11 mouse cellular contexts compared by ENCODE assay signal in genomic region chr13:111532178-111532948, GRCm38 (mm10). TPM values are rescaled to one million over a fixed set of nuclear protein-coding genes. Genes with fewer than 3 reads are reported as not detected.
DNase-seq lines count a peak whose midpoint lies in the region; ATAC-seq and TF ChIP-seq lines count a peak whose summit lies in the region.
"Had no signal": no experiment of that assay in that cellular context is flagged by ENCODE, and none has a peak within 500 bp of the region (broad histone marks: within the 10 kb centered on the region; RNA-seq: fewer than 3 reads in every experiment).

No protein-coding gene starts in this region.

- no peak for TF ChIP-seq EP300 in heart, adult 2 months (IDR thresholded peaks at IDR 0.05; ENCODE audit: insufficient read depth, low read depth, low read length)

- no peaks in the 10 kb centered on the region for H3K4me1 ChIP-seq in heart, adult 2 months (ENCODE audit: control insufficient read depth, insufficient read depth, low read length)
- H3K4me1 ChIP-seq in thymus, adult 2 months (replicated peaks; ENCODE audit: control insufficient read depth, insufficient read depth, low read length) = no peaks in the 10 kb centered on the region
- H3K4me1 ChIP-seq in intestine, embryonic 15.5 days (replicated peaks) = no peaks in the 10 kb centered on the region
- H3K4me1 ChIP-seq: hindbrain, embryonic 15.5 days; limb, embryonic 13.5 days had no signal

- no peak overlapping the region for H3K4me2 ChIP-seq in intestine, embryonic 15.5 days (replicated peaks)
- H3K4me2 ChIP-seq: hindbrain, embryonic 15.5 days; limb, embryonic 13.5 days had no signal

- no peak for TF ChIP-seq POLR2A in heart, adult 2 months (IDR thresholded peaks at IDR 0.05; ENCODE audit: insufficient read depth, low read depth, low read length)
- TF ChIP-seq POLR2A in thymus, adult 2 months (IDR thresholded peaks at IDR 0.05; ENCODE audit: control insufficient read depth, extremely low read depth, insufficient read depth, low read length, poor library complexity) = no peak

- 0 out of 2 replicates have a peak, but pooled peaks have one; percentile 36 for ATAC-seq in intestine, embryonic 15.5 days

- H3K9me3 ChIP-seq in intestine, embryonic 15.5 days = no peaks in the 10 kb centered on the region
- H3K9me3 ChIP-seq: hindbrain, embryonic 15.5 days; limb, embryonic 13.5 days had no signal

- no peak for DNase-seq in heart, adult 2 months
- no peak for DNase-seq in heart, postnatal 36 days
- DNase-seq in thymus, adult 2 months = peak; percentile 40
- DNase-seq in thymus, adult 18-20 months = no peak
- peak; percentile 89 for DNase-seq in yolk sac, embryonic 10.5 days (ENCODE audit: low spot score)
- DNase-seq in layer of hippocampus, adult 9-11 months = no peak
- no peak for DNase-seq in Muller cell, postnatal 12 days (ENCODE audit: inconsistent ontology term)
- DNase-seq: embryo, embryonic 11 days had no signal

- peak; percentile 54 for TF ChIP-seq CTCF in heart, adult 2 months (IDR thresholded peaks at IDR 0.05)
- TF ChIP-seq CTCF in thymus, adult 2 months (IDR thresholded peaks at IDR 0.05; ENCODE audit: borderline replicate concordance, control insufficient read depth, extremely low read depth, insufficient read depth, low read length, poor library complexity) = no peak

- WGBS in heart, adult 2 months = 92% methylated on average over 16 of the region's 16 CpGs
- 94% methylated on average over 16 of the region's 16 CpGs for WGBS in thymus, adult 2 months
- WGBS in intestine, embryonic 15.5 days = 89% methylated on average over 16 of the region's 16 CpGs

- H3K27ac ChIP-seq in heart, adult 2 months = no peak overlapping the region
- no peak overlapping the region for H3K27ac ChIP-seq in thymus, adult 2 months (ENCODE audit: control insufficient read depth, insufficient read depth, low read length)
- no peak overlapping the region for H3K27ac ChIP-seq in intestine, embryonic 15.5 days
- H3K27ac ChIP-seq: hindbrain, embryonic 15.5 days; limb, embryonic 13.5 days had no signal

- H3K79me2 ChIP-seq in heart, adult 2 months (replicated peaks; ENCODE audit: control insufficient read depth, insufficient read depth, low read length) = no peaks in the 10 kb centered on the region

- no peak overlapping the region for H3K4me3 ChIP-seq in heart, adult 2 months
- H3K4me3 ChIP-seq in thymus, adult 2 months (ENCODE audit: control insufficient read depth, insufficient read depth, low read length) = no peak overlapping the region
- H3K4me3 ChIP-seq in intestine, embryonic 15.5 days (replicated peaks) = no peak overlapping the region
- H3K4me3 ChIP-seq: hindbrain, embryonic 15.5 days; limb, embryonic 13.5 days had no signal

- no peaks in the 10 kb centered on the region for H3K27me3 ChIP-seq in heart, adult 2 months (ENCODE audit: control insufficient read depth, insufficient read depth, low read length)
- no peaks in the 10 kb centered on the region for H3K27me3 ChIP-seq in thymus, adult 2 months (ENCODE audit: control insufficient read depth, insufficient read depth, low read length)
- no peaks in the 10 kb centered on the region for H3K27me3 ChIP-seq in intestine, embryonic 15.5 days (replicated peaks)
- H3K27me3 ChIP-seq: hindbrain, embryonic 15.5 days; limb, embryonic 13.5 days had no signal

- H3K36me3 ChIP-seq in heart, adult 2 months (ENCODE audit: control insufficient read depth, insufficient read depth, low read length) = no peaks in the 10 kb centered on the region
- no peaks in the 10 kb centered on the region for H3K36me3 ChIP-seq in thymus, adult 2 months (ENCODE audit: control insufficient read depth, insufficient read depth, low read length)
- H3K36me3 ChIP-seq in intestine, embryonic 15.5 days = no peaks in the 10 kb centered on the region
- H3K36me3 ChIP-seq: hindbrain, embryonic 15.5 days; limb, embryonic 13.5 days had no signal

- intact Hi-C loops in heart, adult 2 months (cut with DNase I) = loop anchor here (5.0 kb wide), 1 partner anchor 210 kb away; no protein-coding TSS in a partner anchor
- intact Hi-C loops in heart, postnatal 36 days (cut with DNase I) = no loop called here

- H3K9ac ChIP-seq in heart, adult 2 months (ENCODE audit: low read depth, low read length) = no peak overlapping the region
- H3K9ac ChIP-seq in intestine, embryonic 15.5 days = no peak overlapping the region
- H3K9ac ChIP-seq: hindbrain, embryonic 15.5 days; limb, embryonic 13.5 days had no signal

RNA-seq across cellular contexts. Expression of gene Gm49496, which starts 17.4 kb away (rescaled TPM):
- not detected for total RNA-seq in heart, adult 2 months (2021)
- polyA plus RNA-seq in heart, adult 2 months (2012; rRNA removed) = not detected in 2 replicates
- not detected for total RNA-seq in heart, postnatal 36 days (2021)
- polyA plus RNA-seq in thymus, adult 2 months (2012; rRNA removed) = not detected in 2 replicates
- polyA plus RNA-seq in intestine, embryonic 15.5 days (2015; fragmentation: Nextera tagmentation; extraction: Ambion mirVana) = not detected in 2 replicates
- polyA plus RNA-seq: hindbrain, embryonic 15.5 days; limb, embryonic 13.5 days had no signal

RNA-seq across cellular contexts. Expression of gene Gpbp1, which starts 42.5 kb away (rescaled TPM):
- 10 to 100 TPM; 49.1 to 50.9 TPM for total RNA-seq in heart, adult 2 months (2021)
- polyA plus RNA-seq in heart, adult 2 months (2012; rRNA removed) = 4.4 and 11.2 TPM in 2 replicates
- total RNA-seq in heart, postnatal 36 days (2021) = 10 to 100 TPM; 44.0 to 48.8 TPM
- polyA plus RNA-seq in thymus, adult 2 months (2012; rRNA removed) = 4.4 and 5.0 TPM in 2 replicates
- polyA plus RNA-seq in intestine, embryonic 15.5 days (2015; fragmentation: Nextera tagmentation; extraction: Ambion mirVana) = 67.8 and 80.3 TPM in 2 replicates

Comparison
In these comparisons a context has a peak if more than half of its experiments do, and no peak if none do; other contexts are left out.
1. DNase-seq: peak in thymus, adult 2 months (single experiment) and yolk sac, embryonic 10.5 days (single experiment); none in heart, adult 2 months (0 of 2), heart, postnatal 36 days (0 of 2), thymus, adult 18-20 months (0 of 2), layer of hippocampus, adult 9-11 months (single experiment) and Muller cell, postnatal 12 days (single experiment).